Mouse (Mus musculus): ENCODE results near the gene Nup153. TPM values are rescaled to one million over a fixed set of nuclear protein-coding genes. Genes with fewer than 3 reads are reported as not detected.

Nup153 gene
- polyA plus RNA-seq, 1 experiment from 2014 or later, result 17.8 TPM

Other genes with a start within 250 kb of the Nup153 start
- 4.3 and 8.7 TPM in 2 replicates for gene Cap2, start 226.1 kb downstream of the Nup153 start, polyA plus RNA-seq (2015; fragmentation: Nextera tagmentation; extraction: Ambion mirVana)
- 14.7 and 15.7 TPM in 2 replicates for gene Fam8a1, start 58.4 kb downstream of the Nup153 start, polyA plus RNA-seq (2015; fragmentation: Nextera tagmentation; extraction: Ambion mirVana)
- 12.1 and 12.2 TPM in 2 replicates for gene Kif13a, start 201.9 kb upstream of the Nup153 start, polyA plus RNA-seq (2015; fragmentation: Nextera tagmentation; extraction: Ambion mirVana)